Mouse (Mus musculus): ENCODE measurements around the gene Nf1. TPM values are rescaled to one million over a fixed set of nuclear protein-coding genes. Genes with fewer than 3 reads are reported as not detected.

Gene Nf1
- polyA plus RNA-seq, 1 experiment from 2014 or later: 4.9 TPM

DNA sequence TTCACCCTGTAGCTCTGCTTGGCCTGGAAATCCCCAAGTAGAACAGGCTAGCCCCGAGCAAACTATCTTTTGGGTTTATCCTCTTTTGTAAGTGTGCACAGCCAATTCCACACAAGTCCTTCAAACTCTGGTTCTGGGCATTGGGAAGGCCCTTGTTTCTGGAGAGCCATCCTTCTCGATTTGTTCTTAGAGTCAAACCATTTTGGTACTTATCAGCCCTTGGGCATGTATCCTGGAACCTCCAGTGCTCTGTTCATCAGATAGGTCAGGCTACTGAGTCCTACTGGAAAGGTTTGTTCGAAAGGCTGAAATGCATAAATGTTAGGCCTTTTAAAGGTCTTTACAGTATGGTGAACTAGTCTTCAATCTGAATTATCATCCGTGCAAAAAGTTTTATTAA lies 872 bp upstream of the Nf1 start:
- ATAC-seq (replicated peaks; ENCODE audit: low FRiP score) (no peak), DNase-seq (ENCODE audit: low spot score) (no peak)
- Histone ChIP-seq H3K27me3 (replicated peaks; ENCODE audit: control insufficient read depth, insufficient read depth, low read length) (no peaks in the 10 kb centered on the region), H3K4me1 (replicated peaks; ENCODE audit: control insufficient read depth, insufficient read depth, low read length) (peaks cover 6% of the 10 kb centered on the region; the same call in 1 of the 2 replicates), H3K36me3 (ENCODE audit: control insufficient read depth, insufficient read depth, low read length) (no peaks in the 10 kb centered on the region), H3K9me3 (ENCODE audit: control insufficient read depth, low read length) (no peaks in the 10 kb centered on the region), H3K4me2 (peak overlapping the region; percentile 67), H3K27ac (ENCODE audit: low read depth, low read length) (no peak overlapping the region), H3K4me3 (ENCODE audit: low read depth, low read length) (peak overlapping the region; percentile 95), H3K9ac (ENCODE audit: low read depth, low read length) (peak overlapping the region; percentile 82)
- WGBS: 40% methylated on average over 4 of the region's 4 CpGs

DNA sequence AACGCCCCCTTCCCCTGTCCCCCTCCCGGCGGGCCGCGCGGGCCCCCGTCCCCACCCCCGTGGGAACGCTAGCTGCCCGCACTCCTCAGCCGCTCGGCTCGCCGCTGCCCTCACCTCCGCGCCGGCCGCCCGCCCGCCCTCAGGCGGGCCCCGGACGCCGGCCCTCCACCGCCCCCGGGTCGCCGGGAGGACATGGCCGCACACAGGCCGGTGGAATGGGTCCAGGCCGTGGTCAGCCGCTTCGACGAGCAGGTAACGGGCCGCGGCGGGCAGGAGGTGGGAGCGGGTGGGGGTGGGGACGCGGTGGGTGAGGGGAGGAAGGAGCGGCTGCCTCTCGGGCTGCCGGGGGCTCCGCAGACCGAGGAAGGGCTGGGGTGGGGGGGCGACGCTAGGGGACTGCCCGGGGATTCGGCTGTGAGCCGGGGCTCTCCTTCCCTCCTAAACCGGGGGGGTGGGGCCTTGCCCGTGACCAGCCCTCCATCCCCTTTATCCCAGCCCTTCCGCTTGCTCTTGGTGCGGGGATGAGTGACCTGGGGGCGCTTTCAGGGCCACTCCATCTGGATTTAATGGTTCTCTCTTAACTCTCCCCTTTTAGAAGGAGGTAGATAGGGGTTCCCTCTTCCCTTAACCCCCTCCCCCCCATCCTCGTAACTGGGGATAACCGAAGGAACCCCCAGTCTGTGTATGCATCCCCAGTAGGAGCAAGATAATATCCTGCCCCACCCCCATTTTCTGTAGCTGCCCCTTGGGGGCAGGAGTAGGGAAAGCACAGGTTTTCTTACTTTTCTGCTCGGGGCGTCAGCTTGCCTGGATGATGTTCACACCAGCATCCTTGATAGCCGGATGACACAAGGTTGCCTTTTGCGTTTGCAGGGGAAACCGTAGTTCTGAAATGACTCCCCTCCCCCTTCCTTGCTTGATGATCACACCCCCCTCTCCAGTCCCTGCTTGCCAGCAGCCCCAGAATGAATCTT lies 602 bp downstream of the Nf1 start:
- no peaks in the 10 kb centered on the region for H3K36me3 ChIP-seq (ENCODE audit: control insufficient read depth, insufficient read depth, low read length)
- peak; percentile 57 for DNase-seq (ENCODE audit: low spot score)
- H3K4me1 ChIP-seq (replicated peaks; ENCODE audit: control insufficient read depth, insufficient read depth, low read length): peaks cover 6% of the 10 kb centered on the region; the same call in 1 of the 2 replicates
- H3K27ac ChIP-seq (ENCODE audit: low read depth, low read length): peak overlapping the region; percentile 53
- no peaks in the 10 kb centered on the region for H3K27me3 ChIP-seq (replicated peaks; ENCODE audit: control insufficient read depth, insufficient read depth, low read length)
- WGBS: 3% methylated on average over 32 of the region's 63 CpGs
- H3K4me3 ChIP-seq (ENCODE audit: low read depth, low read length): peak overlapping the region; percentile 95
- ATAC-seq (replicated peaks; ENCODE audit: low FRiP score): peak; percentile 70
- H3K9ac ChIP-seq (ENCODE audit: low read depth, low read length): peak overlapping the region; percentile 82
- peak overlapping the region; percentile 67 for H3K4me2 ChIP-seq
- H3K9me3 ChIP-seq (ENCODE audit: control insufficient read depth, low read length): no peaks in the 10 kb centered on the region

DNA sequence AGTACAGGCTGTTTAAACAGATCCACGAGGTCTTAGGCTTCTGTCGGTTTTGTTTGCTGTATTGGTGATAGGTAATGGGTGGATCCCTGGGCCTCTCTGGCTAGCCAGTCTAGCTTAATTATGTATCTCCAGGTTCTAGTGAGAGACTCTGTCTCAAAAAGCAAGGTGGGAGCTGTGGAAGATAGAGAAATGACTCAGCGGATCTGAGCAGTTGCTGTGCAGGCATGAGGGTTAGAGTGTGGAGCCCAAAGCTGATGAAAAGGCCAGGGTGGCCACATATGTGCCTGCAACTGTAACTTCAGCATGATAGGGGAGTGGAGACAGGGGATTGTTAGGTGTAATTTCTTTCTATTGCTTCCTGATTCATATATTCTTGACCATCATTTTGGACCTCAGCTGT lies 17.5 kb downstream of the Nf1 start:
- H3K4me1 ChIP-seq (replicated peaks; ENCODE audit: control insufficient read depth, insufficient read depth, low read length): peaks cover 8% of the 10 kb centered on the region; the same call in 1 of the 2 replicates
- 70% methylated on average over 3 of the region's 3 CpGs for WGBS
- ATAC-seq (replicated peaks; ENCODE audit: low FRiP score): no peak

DNA sequence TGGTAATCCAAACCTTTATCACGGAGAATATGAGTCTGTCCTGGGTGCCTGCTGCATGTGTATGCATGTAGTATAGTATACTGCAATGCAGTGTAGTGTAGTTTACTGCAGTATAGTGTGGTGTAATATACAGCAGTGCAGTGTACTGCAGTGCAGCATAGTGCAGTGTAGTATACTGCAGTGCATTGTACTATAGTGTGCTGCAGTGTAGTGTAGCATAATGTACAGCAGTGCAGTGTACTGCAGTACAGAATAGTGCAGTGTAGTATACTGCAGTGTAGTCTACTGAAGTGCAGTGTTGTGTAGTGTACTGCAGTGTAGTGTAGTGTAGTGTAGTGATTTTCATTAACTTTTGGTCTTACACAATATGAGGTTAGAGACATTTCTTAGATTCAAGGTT lies 17.9 kb downstream of the Nf1 start:
- Histone ChIP-seq H3K4me3 (ENCODE audit: low read depth, low read length) (no peak overlapping the region), H3K27ac (ENCODE audit: low read depth, low read length) (no peak overlapping the region), H3K9me3 (ENCODE audit: control insufficient read depth, low read length) (no peaks in the 10 kb centered on the region), H3K4me1 (replicated peaks; ENCODE audit: control insufficient read depth, insufficient read depth, low read length) (peaks cover 8% of the 10 kb centered on the region; the same call in 1 of the 2 replicates), H3K9ac (ENCODE audit: low read depth, low read length) (no peak overlapping the region), H3K27me3 (replicated peaks; ENCODE audit: control insufficient read depth, insufficient read depth, low read length) (no peaks in the 10 kb centered on the region), H3K4me2 (no peak overlapping the region), H3K36me3 (ENCODE audit: control insufficient read depth, insufficient read depth, low read length) (no peaks in the 10 kb centered on the region)
- WGBS: 97% methylated on average over 1 of the region's 1 CpGs
- DNase-seq (ENCODE audit: low spot score): no peak
- no peak for ATAC-seq (replicated peaks; ENCODE audit: low FRiP score)

More for the DNA sequence above, 17.5 kb downstream of the Nf1 start:
- H3K36me3 ChIP-seq (ENCODE audit: control insufficient read depth, insufficient read depth, low read length): no peaks in the 10 kb centered on the region
- H3K27me3 ChIP-seq (replicated peaks; ENCODE audit: control insufficient read depth, insufficient read depth, low read length): no peaks in the 10 kb centered on the region
- DNase-seq (ENCODE audit: low spot score): no peak
- no peak overlapping the region for H3K9ac ChIP-seq (ENCODE audit: low read depth, low read length)
- no peak overlapping the region for H3K4me2 ChIP-seq
- no peaks in the 10 kb centered on the region for H3K9me3 ChIP-seq (ENCODE audit: control insufficient read depth, low read length)
- no peak overlapping the region for H3K4me3 ChIP-seq (ENCODE audit: low read depth, low read length)
- no peak overlapping the region for H3K27ac ChIP-seq (ENCODE audit: low read depth, low read length)

DNA sequence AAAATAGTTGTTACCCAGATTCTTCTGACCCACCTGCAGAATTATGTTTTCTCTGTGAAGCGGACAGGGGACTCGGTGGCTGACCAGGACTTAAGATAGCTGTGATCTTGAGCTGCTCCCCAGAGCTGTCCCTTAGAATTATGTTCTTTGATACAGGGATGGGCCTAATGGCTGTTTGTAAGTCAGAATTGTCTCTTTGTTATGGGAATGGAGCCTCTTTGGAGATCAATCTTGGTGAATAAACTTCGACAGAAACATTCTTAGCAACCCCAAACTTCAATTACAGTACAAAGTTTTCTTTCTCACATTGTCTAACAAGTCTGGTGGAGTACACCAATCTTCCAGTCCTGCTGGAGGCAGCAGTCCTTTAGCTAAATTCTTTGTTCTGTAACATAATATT lies 25.5 kb downstream of the Nf1 start:
- Histone ChIP-seq H3K27me3 (replicated peaks; ENCODE audit: control insufficient read depth, insufficient read depth, low read length) (no peaks in the 10 kb centered on the region), H3K9ac (ENCODE audit: low read depth, low read length) (no peak overlapping the region), H3K9me3 (ENCODE audit: control insufficient read depth, low read length) (no peaks in the 10 kb centered on the region), H3K4me3 (ENCODE audit: low read depth, low read length) (no peak overlapping the region), H3K36me3 (ENCODE audit: control insufficient read depth, insufficient read depth, low read length) (no peaks in the 10 kb centered on the region), H3K4me2 (no peak overlapping the region), H3K27ac (ENCODE audit: low read depth, low read length) (no peak overlapping the region), H3K4me1 (replicated peaks; ENCODE audit: control insufficient read depth, insufficient read depth, low read length) (no peaks in the 10 kb centered on the region)
- DNase-seq (ENCODE audit: low spot score): no peak
- WGBS: 84% methylated on average over 3 of the region's 3 CpGs
- no peak for ATAC-seq (replicated peaks; ENCODE audit: low FRiP score)

DNA sequence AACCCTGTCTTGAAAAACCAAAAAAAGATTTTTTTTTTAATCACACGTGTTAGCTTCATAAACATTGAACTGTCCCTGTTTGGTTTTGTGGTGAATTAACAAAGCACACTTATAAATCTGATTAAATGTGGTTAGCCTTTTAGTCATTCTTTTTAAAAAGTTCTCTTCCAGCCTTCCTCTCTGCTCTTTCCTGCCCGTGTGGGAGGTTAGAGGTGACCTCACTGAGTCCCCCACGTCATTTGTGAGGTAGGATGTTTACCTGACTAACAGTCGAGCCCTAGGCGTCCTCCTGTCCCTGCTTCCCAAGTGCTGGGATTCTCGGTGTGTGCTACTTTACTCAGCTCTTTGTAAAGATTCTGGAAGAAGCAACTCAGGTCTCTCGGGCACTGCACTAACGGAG lies 26.8 kb downstream of the Nf1 start:
- Histone ChIP-seq H3K9ac (ENCODE audit: low read depth, low read length) (no peak overlapping the region), H3K4me1 (replicated peaks; ENCODE audit: control insufficient read depth, insufficient read depth, low read length) (no peaks in the 10 kb centered on the region), H3K27ac (ENCODE audit: low read depth, low read length) (no peak overlapping the region), H3K9me3 (ENCODE audit: control insufficient read depth, low read length) (no peaks in the 10 kb centered on the region), H3K4me3 (ENCODE audit: low read depth, low read length) (no peak overlapping the region), H3K36me3 (ENCODE audit: control insufficient read depth, insufficient read depth, low read length) (no peaks in the 10 kb centered on the region), H3K27me3 (replicated peaks; ENCODE audit: control insufficient read depth, insufficient read depth, low read length) (no peaks in the 10 kb centered on the region), H3K4me2 (no peak overlapping the region)
- DNase-seq (ENCODE audit: low spot score) (no peak), ATAC-seq (replicated peaks; ENCODE audit: low FRiP score) (no peak)
- WGBS: 48% methylated on average over 8 of the region's 8 CpGs

DNA sequence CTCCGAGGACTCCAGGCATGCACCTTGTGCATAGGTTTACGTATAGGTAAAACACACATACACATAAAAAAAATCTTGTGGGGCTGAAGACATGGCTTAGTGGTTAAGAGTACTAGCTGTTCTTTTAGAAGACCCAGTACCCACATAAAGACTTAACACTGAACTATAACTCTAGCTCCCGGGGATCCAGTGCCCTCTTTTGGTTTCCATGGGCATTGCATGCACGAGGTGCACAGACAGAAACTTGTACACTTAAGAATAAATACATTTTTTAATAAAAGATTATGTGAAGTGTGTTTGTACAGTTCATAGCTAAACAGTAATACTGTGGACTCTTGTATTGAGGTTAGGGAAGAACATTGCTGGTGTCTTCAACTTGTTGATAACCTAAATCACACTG lies 33.5 kb downstream of the Nf1 start:
- H3K36me3 ChIP-seq (ENCODE audit: control insufficient read depth, insufficient read depth, low read length): no peaks in the 10 kb centered on the region
- no peaks in the 10 kb centered on the region for H3K27me3 ChIP-seq (replicated peaks; ENCODE audit: control insufficient read depth, insufficient read depth, low read length)
- ATAC-seq (replicated peaks; ENCODE audit: low FRiP score): no peak
- no peak overlapping the region for H3K27ac ChIP-seq (ENCODE audit: low read depth, low read length)
- no peak for DNase-seq (ENCODE audit: low spot score)
- no peak overlapping the region for H3K4me2 ChIP-seq
- no peaks in the 10 kb centered on the region for H3K9me3 ChIP-seq (ENCODE audit: control insufficient read depth, low read length)
- H3K4me3 ChIP-seq (ENCODE audit: low read depth, low read length): no peak overlapping the region
- H3K9ac ChIP-seq (ENCODE audit: low read depth, low read length): no peak overlapping the region
- 83% methylated on average over 4 of the region's 4 CpGs for WGBS
- H3K4me1 ChIP-seq (replicated peaks; ENCODE audit: control insufficient read depth, insufficient read depth, low read length): no peaks in the 10 kb centered on the region

DNA sequence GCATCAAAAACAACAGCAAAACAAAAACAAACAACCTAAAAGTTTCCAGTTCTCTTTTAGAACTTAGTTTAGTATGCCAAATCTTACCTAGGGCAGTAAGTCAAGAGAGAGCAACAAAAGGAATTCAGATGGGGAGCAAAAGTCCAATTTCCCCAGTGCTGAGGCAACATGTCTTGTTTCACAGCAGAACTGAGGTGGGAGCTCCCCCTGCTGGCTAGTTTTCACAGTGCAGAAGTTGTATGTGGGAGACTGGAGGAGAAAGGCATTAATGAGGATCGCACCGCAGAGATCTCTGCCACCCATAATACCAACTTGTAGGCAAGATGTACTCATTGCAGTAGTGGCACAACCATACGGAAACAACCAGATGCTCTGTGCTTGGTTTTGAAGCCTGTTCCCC lies 58.8 kb downstream of the Nf1 start:
- Histone ChIP-seq H3K36me3 (ENCODE audit: control insufficient read depth, insufficient read depth, low read length) (no peaks in the 10 kb centered on the region; the same call in 1 of the 2 replicates), H3K27me3 (replicated peaks; ENCODE audit: control insufficient read depth, insufficient read depth, low read length) (no peaks in the 10 kb centered on the region)
- WGBS: 70% methylated on average over 3 of the region's 3 CpGs

More for the DNA sequence above, 58.8 kb downstream of the Nf1 start:
- Histone ChIP-seq H3K9ac (ENCODE audit: low read depth, low read length) (no peak overlapping the region), H3K27ac (ENCODE audit: low read depth, low read length) (no peak overlapping the region), H3K4me1 (replicated peaks; ENCODE audit: control insufficient read depth, insufficient read depth, low read length) (no peaks in the 10 kb centered on the region), H3K4me2 (no peak overlapping the region), H3K9me3 (ENCODE audit: control insufficient read depth, low read length) (no peaks in the 10 kb centered on the region), H3K4me3 (ENCODE audit: low read depth, low read length) (no peak overlapping the region)
- DNase-seq (ENCODE audit: low spot score) (peak; percentile 80), ATAC-seq (replicated peaks; ENCODE audit: low FRiP score) (no peak)
